Mouse (Mus musculus): ENCODE measurements around the gene Pigl.

GRCm38 (mm10) chr11:62432211-62432610 lies 26.0 kb upstream of the Pigl start:
- no peak for TF ChIP-seq CTCF (IDR thresholded peaks at IDR 0.05; ENCODE audit: insufficient read depth, low read length)
- no peak for TF ChIP-seq POLR2A (IDR thresholded peaks at IDR 0.05; ENCODE audit: borderline replicate concordance, extremely low read depth, low read depth, low read length)

All from lung, adult 2 months (tissue).